Mouse (Mus musculus) small intestine, adult 2 months (tissue): ENCODE data around the gene Faim2.

Source experiments
- CTCF ChIP-seq: fragments of 200-500 bp; IDR thresholded peaks from 2 replicates; pipeline ENCODE4 v1.5.1; 2012; ENCODE audit warnings: low read depth, mild to moderate bottlenecking, control low read depth, inconsistent platforms, low read length, moderate library complexity, mixed read lengths; ENCODE audit not compliant: insufficient replicate concordance, insufficient read length; ENCODE audit errors: extremely low read depth
- POLR2A ChIP-seq: fragments of 200-500 bp; IDR thresholded peaks from 2 replicates; pipeline ENCODE4 v1.6.1; 2012; ENCODE audit warnings: low read depth, mild to moderate bottlenecking, control low read depth, inconsistent platforms, low read length, moderate library complexity

GRCm38 (mm10) chr15:99509840-99510239 lies 18.1 kb downstream of the Faim2 start:
- TF ChIP-seq CTCF (no peak), POLR2A (no peak)
